In the genomic region with DNA sequence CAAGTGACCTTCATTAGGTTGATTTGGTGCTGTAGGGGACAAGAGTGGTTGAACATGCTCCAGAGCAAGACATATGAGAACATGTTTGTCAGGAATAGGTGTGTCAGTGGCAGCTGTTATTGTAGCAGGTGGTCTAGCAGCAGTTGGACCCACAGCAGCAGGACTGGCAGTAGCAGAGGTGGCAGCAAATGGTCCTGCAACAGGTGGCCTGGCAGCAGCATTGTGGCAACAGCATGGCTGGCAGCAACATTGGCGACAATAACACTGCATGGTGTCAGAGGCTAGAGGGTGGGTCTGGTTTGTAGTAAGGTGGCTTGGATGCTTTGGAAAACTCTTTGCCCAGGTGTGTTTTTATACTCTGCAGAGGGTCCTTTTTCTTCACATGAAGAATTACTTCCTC, we compare ENCODE assay signal across 23 mouse cellular contexts. TPM values are rescaled to one million over a fixed set of nuclear protein-coding genes. Genes with fewer than 3 reads are reported as not detected.
"Had no signal": no experiment of that assay in that cellular context is flagged by ENCODE, and none has a peak within 500 bp of the region (broad histone marks: within the 10 kb centered on the region; RNA-seq: fewer than 3 reads in every experiment).

No protein-coding gene starts in this region.

- ATAC-seq: midbrain, embryonic 16.5 days had no signal

- H3K4me3 ChIP-seq: midbrain, embryonic 10.5 days; midbrain, embryonic 12.5 days; neural tube, embryonic 12.5 days; stomach, embryonic 15.5 days had no signal

- H3K36me3 ChIP-seq: midbrain, embryonic 10.5 days; midbrain, embryonic 12.5 days; neural tube, embryonic 12.5 days; stomach, embryonic 15.5 days had no signal

- H3K27ac ChIP-seq: midbrain, embryonic 10.5 days; midbrain, embryonic 12.5 days; neural tube, embryonic 12.5 days; stomach, embryonic 15.5 days; stomach, postnatal 0 days had no signal

- H3K4me2 ChIP-seq: lung, embryonic 14.5 days; midbrain, embryonic 12.5 days; neural tube, embryonic 12.5 days; stomach, embryonic 15.5 days had no signal

- H3K27me3 ChIP-seq: midbrain, embryonic 12.5 days; neural tube, embryonic 12.5 days; stomach, embryonic 15.5 days had no signal

- DNase-seq: lung, adult 18-20 months; lung, embryonic 14.5 days; lung, postnatal 10 days; lung, postnatal 4 days; midbrain, embryonic 14.5 days; right cerebral cortex, postnatal 14 days; thymus, adult 2 months; thymus, postnatal 25 days; thymus, postnatal 4 days had no signal

RNA-seq across cellular contexts. Expression of gene Gm14180, which starts 15.3 kb away (rescaled TPM):
- total RNA-seq: megakaryocyte-erythroid progenitor cell, adult 5-6 weeks; neutrophil, adult 5-6 weeks had no signal
- polyA plus RNA-seq: liver, embryonic 16.5 days; lung, embryonic 14.5 days; lung, embryonic 16.5 days; midbrain, embryonic 10.5 days; midbrain, embryonic 12.5 days; midbrain, embryonic 14.5 days; midbrain, embryonic 16.5 days; neural tube, embryonic 12.5 days; neural tube, embryonic 14.5 days; spleen, adult 2 months; stomach, embryonic 15.5 days; stomach, postnatal 0 days; testis, adult 2 months; thymus, adult 2 months; urinary bladder, adult 2 months had no signal

RNA-seq across cellular contexts. Expression of gene Gm14190, which starts 28.2 kb away (rescaled TPM):
- total RNA-seq: megakaryocyte-erythroid progenitor cell, adult 5-6 weeks; neutrophil, adult 5-6 weeks had no signal
- polyA plus RNA-seq: liver, embryonic 16.5 days; lung, embryonic 14.5 days; lung, embryonic 16.5 days; midbrain, embryonic 10.5 days; midbrain, embryonic 12.5 days; midbrain, embryonic 14.5 days; midbrain, embryonic 16.5 days; neural tube, embryonic 12.5 days; neural tube, embryonic 14.5 days; spleen, adult 2 months; stomach, embryonic 15.5 days; stomach, postnatal 0 days; testis, adult 2 months; thymus, adult 2 months; urinary bladder, adult 2 months had no signal

RNA-seq across cellular contexts. Expression of gene Krtap4-6, which starts 53.0 kb away (rescaled TPM):
- total RNA-seq: megakaryocyte-erythroid progenitor cell, adult 5-6 weeks; neutrophil, adult 5-6 weeks had no signal
- polyA plus RNA-seq: liver, embryonic 16.5 days; lung, embryonic 14.5 days; lung, embryonic 16.5 days; midbrain, embryonic 10.5 days; midbrain, embryonic 12.5 days; midbrain, embryonic 14.5 days; midbrain, embryonic 16.5 days; neural tube, embryonic 12.5 days; neural tube, embryonic 14.5 days; spleen, adult 2 months; stomach, embryonic 15.5 days; stomach, postnatal 0 days; thymus, adult 2 months; urinary bladder, adult 2 months had no signal

RNA-seq across cellular contexts. Expression of gene Gm11595, which starts 54.0 kb away (rescaled TPM):
- total RNA-seq: megakaryocyte-erythroid progenitor cell, adult 5-6 weeks; neutrophil, adult 5-6 weeks had no signal
- polyA plus RNA-seq: liver, embryonic 16.5 days; lung, embryonic 14.5 days; lung, embryonic 16.5 days; midbrain, embryonic 10.5 days; midbrain, embryonic 12.5 days; midbrain, embryonic 14.5 days; midbrain, embryonic 16.5 days; neural tube, embryonic 12.5 days; neural tube, embryonic 14.5 days; spleen, adult 2 months; stomach, embryonic 15.5 days; stomach, postnatal 0 days; testis, adult 2 months; thymus, adult 2 months; urinary bladder, adult 2 months had no signal

RNA-seq across cellular contexts. Expression of gene Gm11563, which starts 60.0 kb away (rescaled TPM):
- total RNA-seq: megakaryocyte-erythroid progenitor cell, adult 5-6 weeks; neutrophil, adult 5-6 weeks had no signal
- polyA plus RNA-seq: liver, embryonic 16.5 days; lung, embryonic 14.5 days; lung, embryonic 16.5 days; midbrain, embryonic 10.5 days; midbrain, embryonic 12.5 days; midbrain, embryonic 14.5 days; midbrain, embryonic 16.5 days; neural tube, embryonic 12.5 days; neural tube, embryonic 14.5 days; spleen, adult 2 months; stomach, embryonic 15.5 days; stomach, postnatal 0 days; testis, adult 2 months; thymus, adult 2 months; urinary bladder, adult 2 months had no signal
